Comparison of ENCODE assay signal across 12 mouse cellular contexts in genomic region chr2:37549346-37550012, GRCm38 (mm10). TPM values are rescaled to one million over a fixed set of nuclear protein-coding genes. Genes with fewer than 3 reads are reported as not detected.
A peak's percentile ranks its signal among the peaks of the same experiment; 100 is the strongest.
DNase-seq lines count a peak whose midpoint lies in the region; ATAC-seq and TF ChIP-seq lines count a peak whose summit lies in the region.
"Had no signal": no experiment of that assay in that cellular context is flagged by ENCODE, and none has a peak within 500 bp of the region (broad histone marks: within the 10 kb centered on the region; RNA-seq: fewer than 3 reads in every experiment).

No protein-coding gene starts in this region.

- H3K27me3 ChIP-seq in liver, adult 2 months (ENCODE audit: control insufficient read depth, insufficient read depth, low read length), result no peaks in the 10 kb centered on the region
- H3K27me3 ChIP-seq in stomach, embryonic 16.5 days (ENCODE audit: control insufficient read depth, insufficient read depth, low read length), result no peaks in the 10 kb centered on the region
- no peaks in the 10 kb centered on the region for H3K27me3 ChIP-seq in thymus, adult 2 months (ENCODE audit: control insufficient read depth, insufficient read depth, low read length)
- H3K27me3 ChIP-seq: forebrain, embryonic 12.5 days had no signal

- DNase-seq in lung, postnatal 36 days, result peak; percentile 25
- DNase-seq in lung, postnatal 14 days, result no peak
- DNase-seq in cerebellum, adult 9-11 months, result peak; percentile 49
- DNase-seq in liver, adult 2 months (ENCODE audit: extremely low read depth, low read depth, low spot score), result peak; percentile 62
- no peak for DNase-seq in natural killer cell, adult 2 months (ENCODE audit: low spot score in 2 of 2)
- no peak for DNase-seq in thymus, adult 2 months
- DNase-seq in right cerebral cortex, postnatal 14 days, result no peak
- DNase-seq: thymus, postnatal 36 days had no signal

- peaks cover 37% of the 10 kb centered on the region for H3K36me3 ChIP-seq in liver, adult 2 months (ENCODE audit: control insufficient read depth, insufficient read depth, low read length)
- H3K36me3 ChIP-seq in stomach, embryonic 16.5 days (ENCODE audit: control insufficient read depth, insufficient read depth, low read length), result peaks cover 27% of the 10 kb centered on the region
- H3K36me3 ChIP-seq in thymus, adult 2 months (ENCODE audit: control insufficient read depth, insufficient read depth, low read length), result peaks cover 8% of the 10 kb centered on the region

- no peaks in the 10 kb centered on the region for H3K4me1 ChIP-seq in liver, adult 2 months (ENCODE audit: control insufficient read depth, insufficient read depth, low read length)
- H3K4me1 ChIP-seq in stomach, embryonic 16.5 days (ENCODE audit: control insufficient read depth, insufficient read depth, low read length), result no peaks in the 10 kb centered on the region
- no peaks in the 10 kb centered on the region for H3K4me1 ChIP-seq in thymus, adult 2 months (replicated peaks; ENCODE audit: control insufficient read depth, insufficient read depth, low read length)
- H3K4me1 ChIP-seq: forebrain, embryonic 12.5 days had no signal

- TF ChIP-seq POLR2A in liver, adult 2 months (IDR thresholded peaks at IDR 0.05; ENCODE audit: extremely low read depth, insufficient read depth, low read length), result no peak
- no peak for TF ChIP-seq POLR2A in thymus, adult 2 months (IDR thresholded peaks at IDR 0.05; ENCODE audit: control insufficient read depth, extremely low read depth, insufficient read depth, low read length, poor library complexity)

- H3K79me2 ChIP-seq in liver, adult 2 months (ENCODE audit: control insufficient read depth, insufficient read depth, low read length), result no peaks in the 10 kb centered on the region

- H3K4me2 ChIP-seq in stomach, embryonic 16.5 days (ENCODE audit: low read depth, low read length), result no peak overlapping the region
- H3K4me2 ChIP-seq: forebrain, embryonic 12.5 days had no signal

- H3K4me3 ChIP-seq in liver, adult 2 months (ENCODE audit: insufficient read depth, low read depth, low read length), result no peak overlapping the region
- H3K4me3 ChIP-seq in stomach, embryonic 16.5 days (replicated peaks; ENCODE audit: low read length), result no peak overlapping the region
- no peak overlapping the region for H3K4me3 ChIP-seq in thymus, adult 2 months (ENCODE audit: control insufficient read depth, insufficient read depth, low read length)
- H3K4me3 ChIP-seq: forebrain, embryonic 12.5 days; heart, adult 2 months; left cerebral cortex, adult 2 months had no signal

- 74% methylated on average over 1 of the region's 1 CpGs for WGBS in liver, adult 2 months
- WGBS in stomach, embryonic 16.5 days, result 91% methylated on average over 1 of the region's 1 CpGs
- 95% methylated on average over 1 of the region's 1 CpGs for WGBS in thymus, adult 2 months

- ATAC-seq in stomach, embryonic 16.5 days (ENCODE audit: insufficient read depth, low FRiP score), result peak; percentile 64

- TF ChIP-seq CTCF in liver, adult 2 months (IDR thresholded peaks at IDR 0.05; ENCODE audit: low read depth, low read length), result no peak
- TF ChIP-seq CTCF in thymus, adult 2 months (IDR thresholded peaks at IDR 0.05; ENCODE audit: borderline replicate concordance, control insufficient read depth, extremely low read depth, insufficient read depth, low read length, poor library complexity), result no peak

- no peak overlapping the region for H3K9ac ChIP-seq in liver, adult 2 months (ENCODE audit: low read depth, low read length)
- no peak overlapping the region for H3K9ac ChIP-seq in stomach, embryonic 16.5 days (ENCODE audit: low read length)
- H3K9ac ChIP-seq: forebrain, embryonic 12.5 days had no signal

- no peak overlapping the region for H3K27ac ChIP-seq in liver, adult 2 months (replicated peaks; ENCODE audit: insufficient read depth, low read depth, low read length)
- H3K27ac ChIP-seq in stomach, embryonic 16.5 days (ENCODE audit: low read length), result no peak overlapping the region
- H3K27ac ChIP-seq in thymus, adult 2 months (ENCODE audit: control insufficient read depth, insufficient read depth, low read length), result no peak overlapping the region
- H3K27ac ChIP-seq: forebrain, embryonic 12.5 days; heart, adult 2 months had no signal

- 0 out of 2 replicates have a peak, but pooled peaks cover 3% of the 10 kb centered on the region for H3K9me3 ChIP-seq in stomach, embryonic 16.5 days (replicated peaks; ENCODE audit: control insufficient read depth, low read length)

RNA-seq across cellular contexts. Expression of gene Gpr21, which starts 33.3 kb away (rescaled TPM):
- 1.0 and 1.3 TPM in 2 replicates for total RNA-seq in liver, adult 2 months (2014; rRNA removed)
- 0.06 TPM in 1 of 2 replicates, not detected in the other for polyA plus RNA-seq in liver, adult 2 months (2012; rRNA removed)
- polyA plus RNA-seq in stomach, embryonic 16.5 days (2015; fragmentation: Nextera tagmentation; extraction: Ambion mirVana), result 1.0 and 1.4 TPM in 2 replicates
- 0.31 and 0.47 TPM in 2 replicates for polyA plus RNA-seq in thymus, adult 2 months (2012; rRNA removed)

Comparison
In these comparisons a context has a peak if more than half of its experiments do, and no peak if none do; other contexts are left out.
1. DNase-seq: peak in lung, postnatal 36 days (single experiment), cerebellum, adult 9-11 months (single experiment) and liver, adult 2 months (single experiment); none in lung, postnatal 14 days (single experiment), natural killer cell, adult 2 months (0 of 2), thymus, adult 2 months (single experiment) and right cerebral cortex, postnatal 14 days (single experiment).